Mouse (Mus musculus): ENCODE data around the gene Nin.

The Nin gene

DNA sequence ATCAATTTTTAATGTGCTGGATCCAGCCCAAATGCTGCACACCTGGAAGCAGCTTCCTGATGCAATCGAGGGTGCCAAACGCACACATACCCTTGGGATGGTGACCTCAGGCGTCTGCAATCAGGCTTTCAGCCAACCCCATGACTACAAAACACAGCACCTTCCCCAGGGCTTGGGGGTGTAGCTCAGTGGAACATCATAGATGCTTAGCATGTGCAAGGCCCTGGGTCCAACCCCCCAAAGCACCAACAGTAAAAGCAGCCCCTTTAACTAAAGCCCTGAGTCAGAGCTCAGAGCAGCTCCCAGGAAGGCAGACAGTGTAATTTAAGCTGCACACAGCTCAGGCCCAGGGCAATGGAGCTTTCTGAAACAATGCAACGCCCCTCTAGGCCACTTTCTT lies 9.3 kb downstream of the Nin start:
- ChIA-PET POLR2A (interaction anchor here in 1 of 4 experiments (0.5 to 1.4 kb wide), 4 partner anchors 13 to 1080 kb away, joined by 3 to 4 read pairs (median 4); no protein-coding TSS in a partner anchor), CTCF (interaction anchor here in 1 of 4 experiments (1.0 kb wide), 1 partner anchor 167 kb away, joined by 3 read pairs; no protein-coding TSS in a partner anchor)

DNA sequence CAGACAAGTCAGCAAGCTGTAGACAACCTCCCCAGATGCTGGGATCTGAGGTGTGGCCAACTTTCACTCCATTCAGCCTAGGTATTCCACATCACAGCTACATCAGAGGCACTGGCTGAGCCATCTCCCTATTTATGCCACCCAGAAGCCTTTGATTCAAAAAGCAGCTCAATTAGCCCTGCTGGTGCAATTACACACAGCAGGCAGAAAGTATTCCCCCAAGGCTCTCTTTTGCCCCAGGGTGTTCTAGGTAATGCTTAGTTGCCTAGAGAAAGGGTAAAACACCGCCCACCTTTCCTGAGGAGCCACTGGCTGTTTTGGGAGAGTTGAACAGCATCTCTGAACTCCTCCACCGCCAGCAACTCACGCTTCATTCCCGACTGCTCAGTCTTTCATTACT lies 10.3 kb downstream of the Nin start:
- CTCF ChIA-PET, result interaction anchor here in 1 of 4 experiments (1.0 kb wide), 1 partner anchor 166 kb away, joined by 3 read pairs; no protein-coding TSS in a partner anchor
- POLR2A ChIA-PET, result interaction anchor here in 1 of 4 experiments (1.6 to 2.0 kb wide), 2 partner anchors 7 to 244 kb away, joined by 3 to 7 read pairs; partner anchors contain the start of gene Trim9

DNA sequence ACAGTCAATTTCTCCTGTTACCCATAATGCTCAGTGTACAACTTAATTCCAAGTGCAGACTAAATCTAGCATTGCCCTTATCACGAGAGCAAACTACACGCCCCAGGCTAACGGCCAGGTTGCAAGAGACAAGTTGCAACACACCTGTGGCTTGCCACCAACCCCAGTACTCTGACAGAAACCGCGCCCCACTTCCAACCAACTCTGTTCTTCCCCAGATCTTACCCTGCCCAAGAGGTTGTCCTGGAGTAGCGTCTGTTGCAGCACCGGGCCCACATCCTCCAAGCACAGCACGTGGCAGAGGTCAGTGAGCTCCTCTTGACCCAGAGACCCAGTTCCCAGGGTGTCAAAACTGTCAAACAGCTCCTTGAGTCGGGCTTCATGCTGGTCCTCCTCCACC lies 11.1 kb downstream of the Nin start:
- ChIA-PET POLR2A (interaction anchor here in 2 of 4 experiments (0.6 to 2.0 kb wide), 3 partner anchors 8 to 245 kb away, joined by 3 to 7 read pairs (median 5); partner anchors contain the start of gene Trim9 (in 1 of the 2)), CTCF (no interaction called here)

DNA sequence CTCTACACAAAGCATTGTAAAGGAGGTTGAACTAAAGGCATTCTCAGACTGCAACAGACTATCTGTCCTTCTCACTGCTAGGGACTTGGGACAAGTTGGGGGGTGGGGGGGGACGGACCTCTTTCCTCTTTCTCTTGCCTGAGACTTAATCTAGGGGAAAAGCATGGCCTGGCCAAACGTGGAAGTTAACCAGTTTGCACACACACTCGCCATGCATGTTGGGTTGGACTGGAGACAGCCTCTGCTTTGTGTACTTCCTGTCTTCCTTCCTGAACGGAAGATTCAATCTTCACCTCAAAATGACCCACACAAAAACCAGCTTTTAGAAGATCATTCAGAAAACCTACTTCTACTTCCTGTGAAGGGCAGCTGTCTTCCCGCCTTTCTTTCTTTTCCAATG lies 11.7 kb downstream of the Nin start:
- CTCF ChIA-PET, result no interaction called here
- POLR2A ChIA-PET, result interaction anchor here in 1 of 4 experiments (2.0 kb wide), 1 partner anchor 9 kb away, joined by 7 read pairs; no protein-coding TSS in a partner anchor

DNA sequence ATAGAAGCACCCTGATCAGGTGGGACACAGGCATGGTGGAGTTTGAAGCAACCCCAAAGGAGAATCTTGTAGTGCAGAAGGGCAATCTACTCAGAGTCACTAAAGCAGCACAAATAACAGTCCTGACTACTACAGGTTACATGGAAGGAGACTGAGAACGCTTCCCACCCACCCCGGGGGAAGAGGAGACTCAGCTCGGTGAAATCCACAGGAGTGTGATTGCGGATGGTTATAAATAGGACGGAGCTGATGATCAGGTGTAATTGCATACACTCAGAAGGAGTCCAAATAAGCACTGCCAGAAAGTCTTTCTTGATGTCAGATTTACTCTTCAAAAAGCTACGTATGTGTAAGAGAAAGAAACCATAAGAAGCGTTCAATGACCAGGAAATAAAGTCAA lies 15.6 kb downstream of the Nin start:
- ChIA-PET CTCF (interaction anchor here in 2 of 4 experiments (0.6 to 1.0 kb wide), 3 partner anchors 14 to 31 kb away, joined by 3 to 5 read pairs (median 3); no protein-coding TSS in a partner anchor), POLR2A (interaction anchor here in 2 of 4 experiments (2.2 to 2.3 kb wide), 2 partner anchors 13 kb away, joined by 7 to 8 read pairs; no protein-coding TSS in a partner anchor)

DNA sequence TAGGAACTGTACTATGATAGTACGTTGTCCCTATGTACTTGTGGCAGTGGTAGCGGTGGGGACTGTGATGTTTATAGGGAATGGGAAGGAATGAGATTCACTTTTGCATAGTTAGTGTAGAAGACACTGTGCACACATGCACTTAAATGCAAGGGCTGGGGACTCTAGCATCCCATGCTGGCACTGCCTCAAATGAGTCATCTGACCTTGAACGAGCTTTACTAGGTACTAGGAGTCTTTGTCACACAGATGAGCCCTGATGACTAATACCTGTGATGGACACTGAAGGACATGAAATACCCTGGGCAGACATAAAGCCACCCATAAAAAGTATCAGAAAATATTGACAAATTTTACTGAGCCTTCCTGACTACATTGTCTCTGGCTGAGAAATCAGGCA lies 16.2 kb downstream of the Nin start:
- ChIA-PET CTCF (interaction anchor here in 1 of 4 experiments (1.0 kb wide), 1 partner anchor 32 kb away, joined by 3 read pairs; no protein-coding TSS in a partner anchor), POLR2A (interaction anchor here in 3 of 4 experiments (1.0 to 2.3 kb wide), 3 partner anchors 11 to 14 kb away, joined by 3 to 8 read pairs (median 7); no protein-coding TSS in a partner anchor)

DNA sequence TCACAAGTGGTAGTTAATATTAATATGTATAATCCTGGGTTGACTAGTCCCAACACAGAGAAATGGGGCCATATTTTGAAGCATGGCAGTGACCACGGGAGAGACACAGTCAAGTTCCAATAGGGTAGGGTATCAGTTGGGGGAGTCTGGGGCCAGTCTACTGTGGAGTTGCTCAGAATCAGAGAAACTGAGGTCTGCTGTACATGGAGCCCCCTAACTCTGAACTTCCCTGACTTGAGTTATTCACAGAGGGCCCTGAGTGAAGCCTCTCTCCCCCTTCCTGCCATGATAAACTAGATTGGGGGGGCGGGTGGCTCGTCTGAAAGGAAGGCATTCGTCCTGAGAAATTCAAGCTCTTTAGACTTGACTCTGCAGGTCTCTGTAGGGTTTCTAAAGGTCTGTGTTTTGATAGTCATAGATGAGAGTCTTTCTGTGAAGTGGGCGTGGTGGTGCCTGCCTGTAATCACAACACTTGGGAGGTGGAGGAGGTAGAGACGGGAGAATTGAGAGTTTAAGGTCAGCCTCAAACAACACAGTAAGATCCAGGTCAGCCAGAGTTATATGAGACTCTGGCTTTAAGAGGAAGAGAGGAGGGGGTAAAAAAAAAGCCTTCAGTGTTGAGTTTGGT lies 20.1 kb downstream of the Nin start:
- ChIA-PET CTCF (no interaction called here), POLR2A (interaction anchor here in 1 of 4 experiments (0.7 to 2.0 kb wide), 2 partner anchors 17 to 334 kb away, joined by 3 to 4 read pairs; no protein-coding TSS in a partner anchor)

DNA sequence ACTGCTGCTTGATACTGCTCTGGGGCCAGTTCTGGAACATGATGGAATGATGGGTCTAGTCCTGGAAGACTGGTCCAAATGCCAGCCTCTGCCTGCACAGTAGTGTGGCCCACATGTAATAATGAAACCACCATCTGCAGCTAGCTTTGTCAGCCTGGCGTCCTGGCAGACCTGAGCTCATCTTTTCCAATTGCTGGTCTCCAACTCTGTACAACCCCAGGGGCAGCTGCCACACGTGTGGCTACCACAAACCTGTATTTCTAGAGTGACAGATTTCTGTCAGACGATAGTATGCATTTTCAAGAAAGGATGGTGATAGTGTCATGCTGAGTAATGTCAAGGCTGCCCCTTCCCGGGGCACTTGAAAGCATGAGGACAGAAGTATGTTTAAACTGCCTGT lies 25.2 kb downstream of the Nin start:
- POLR2A ChIA-PET, result no interaction called here
- CTCF ChIA-PET, result no interaction called here

DNA sequence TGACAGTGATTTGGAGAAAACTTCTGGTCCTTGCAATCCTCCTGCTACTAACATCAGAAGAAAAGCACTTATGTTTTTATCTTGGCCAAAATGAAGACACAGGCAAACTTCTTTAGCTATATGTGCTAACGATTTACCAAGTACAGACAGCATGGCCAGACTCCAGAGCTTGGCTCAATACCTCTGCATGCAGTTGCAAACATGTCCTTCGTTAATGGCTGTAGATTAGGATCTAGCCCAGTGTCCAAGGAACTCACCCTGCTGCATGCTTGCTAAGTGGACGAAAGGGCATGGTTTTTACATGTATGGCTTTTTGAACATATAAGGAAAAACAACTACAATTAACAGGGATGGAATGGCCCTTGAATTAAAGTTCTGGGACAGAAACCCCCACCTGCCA lies 28.2 kb downstream of the Nin start:
- CTCF ChIA-PET, result interaction anchor here in 1 of 4 experiments (0.6 kb wide), 1 partner anchor 110 kb away, joined by 5 read pairs; no protein-coding TSS in a partner anchor
- POLR2A ChIA-PET, result interaction anchor here in 2 of 4 experiments (0.9 to 1.0 kb wide), 2 partner anchors 9 to 10 kb away, joined by 3 read pairs; no protein-coding TSS in a partner anchor

DNA sequence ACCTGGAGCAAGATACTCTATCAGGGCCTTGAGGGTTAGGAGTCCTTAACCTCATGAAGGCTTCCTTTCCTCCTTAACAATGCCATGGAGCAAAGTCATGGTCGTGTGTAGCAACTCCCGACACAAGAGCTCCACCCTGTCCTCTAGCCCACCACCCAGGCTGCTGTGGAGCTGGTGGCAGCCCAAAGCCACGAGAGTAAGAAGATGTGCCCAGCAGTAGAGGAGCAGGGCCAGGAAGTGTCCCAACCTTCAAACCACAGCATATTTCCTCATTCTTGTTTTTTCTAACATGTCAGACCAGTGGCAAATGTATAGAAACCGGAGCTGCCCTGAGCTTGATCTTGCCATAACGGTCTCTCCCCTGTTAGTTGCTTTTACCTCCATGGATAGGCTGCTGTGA lies 29.3 kb downstream of the Nin start:
- ChIA-PET CTCF (interaction anchor here in 2 of 4 experiments (0.7 kb wide), 2 partner anchors 22 to 33 kb away, joined by 3 read pairs; no protein-coding TSS in a partner anchor), POLR2A (interaction anchor here in 2 of 4 experiments (0.5 to 0.7 kb wide), 3 partner anchors 52 to 583 kb away, joined by 3 to 5 read pairs (median 4); no protein-coding TSS in a partner anchor)

DNA sequence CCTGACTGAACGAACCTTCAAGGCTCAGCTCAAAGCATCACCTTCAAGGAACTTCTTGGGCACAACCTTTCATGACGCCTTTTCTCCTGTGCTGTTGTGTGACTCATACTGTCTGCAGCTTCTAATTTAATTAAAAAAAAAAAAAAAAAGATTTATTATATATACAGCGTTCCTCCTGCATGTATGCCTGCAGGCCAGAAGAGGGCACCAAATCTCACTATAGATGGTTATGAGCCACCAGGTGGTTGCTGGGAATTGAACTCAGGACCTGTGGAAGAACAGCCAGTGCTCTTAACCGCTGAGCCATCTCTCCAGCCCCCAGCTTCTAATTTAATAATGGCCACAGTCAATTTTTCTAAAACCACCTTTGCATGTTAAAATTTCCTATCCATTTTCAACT lies 29.8 kb downstream of the Nin start:
- ChIA-PET POLR2A (interaction anchor here in 1 of 4 experiments (0.6 kb wide), 1 partner anchor 53 kb away, joined by 3 read pairs; no protein-coding TSS in a partner anchor), CTCF (interaction anchor here (0.5 to 0.7 kb wide), 7 partner anchors 15 to 483 kb away, joined by 3 to 6 read pairs (median 3); no protein-coding TSS in a partner anchor)

DNA sequence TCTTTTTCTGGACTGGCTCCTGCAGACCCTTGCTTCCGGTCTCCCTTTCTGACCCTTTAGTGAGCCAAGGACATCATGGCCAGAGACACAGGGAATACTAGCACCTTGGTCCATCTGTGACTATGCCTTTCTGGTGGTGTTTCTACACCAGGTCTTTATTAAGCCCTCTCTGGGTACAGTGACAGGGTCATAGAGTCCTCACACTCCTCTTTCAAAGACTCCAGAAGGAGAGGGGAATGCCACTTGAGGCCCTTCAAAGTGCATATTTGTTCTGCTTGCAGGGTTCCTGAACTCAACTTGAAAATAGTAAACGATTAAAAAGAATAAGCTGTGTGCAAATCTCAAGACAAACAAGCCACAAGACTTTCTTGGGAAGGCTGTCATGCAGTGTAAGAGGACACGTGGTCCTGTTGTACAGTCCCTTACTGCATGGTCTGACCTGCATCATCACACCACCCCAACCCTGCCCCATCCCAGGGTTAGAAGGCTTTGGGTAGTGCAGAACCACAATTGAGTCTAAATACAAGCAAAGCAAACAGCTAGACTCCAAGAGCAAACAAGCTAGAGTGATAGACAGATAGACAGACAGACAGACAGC lies 30.5 kb downstream of the Nin start:
- POLR2A ChIA-PET, result interaction anchor here in 2 of 4 experiments (0.7 to 1.1 kb wide), 2 partner anchors 13 to 22 kb away, joined by 3 to 5 read pairs; no protein-coding TSS in a partner anchor
- CTCF ChIA-PET, result interaction anchor here (0.5 to 0.7 kb wide), 7 partner anchors 15 to 483 kb away, joined by 3 to 6 read pairs (median 3); no protein-coding TSS in a partner anchor

DNA sequence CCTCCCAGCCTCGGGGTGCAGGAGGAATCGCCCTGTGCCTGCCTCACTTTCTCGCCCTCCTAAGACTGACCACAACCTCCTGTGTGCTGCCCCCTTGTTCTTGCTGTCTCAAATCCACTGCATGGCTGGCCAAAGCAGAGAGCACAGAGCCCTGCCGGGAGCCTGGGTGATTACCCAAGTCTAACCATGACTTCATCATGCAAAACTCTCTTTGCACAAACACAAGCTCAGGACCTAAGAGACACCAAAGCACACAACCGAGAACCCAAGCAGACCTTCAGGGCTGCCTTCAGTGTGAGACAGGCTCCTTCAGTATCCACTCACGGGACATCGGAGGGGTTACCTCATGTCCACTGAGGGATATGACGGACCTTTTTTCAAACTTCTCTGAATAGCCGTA lies 31.0 kb downstream of the Nin start:
- CTCF ChIA-PET, result no interaction called here
- POLR2A ChIA-PET, result interaction anchor here in 1 of 4 experiments (1.1 kb wide), 1 partner anchor 13 kb away, joined by 3 read pairs; no protein-coding TSS in a partner anchor

DNA sequence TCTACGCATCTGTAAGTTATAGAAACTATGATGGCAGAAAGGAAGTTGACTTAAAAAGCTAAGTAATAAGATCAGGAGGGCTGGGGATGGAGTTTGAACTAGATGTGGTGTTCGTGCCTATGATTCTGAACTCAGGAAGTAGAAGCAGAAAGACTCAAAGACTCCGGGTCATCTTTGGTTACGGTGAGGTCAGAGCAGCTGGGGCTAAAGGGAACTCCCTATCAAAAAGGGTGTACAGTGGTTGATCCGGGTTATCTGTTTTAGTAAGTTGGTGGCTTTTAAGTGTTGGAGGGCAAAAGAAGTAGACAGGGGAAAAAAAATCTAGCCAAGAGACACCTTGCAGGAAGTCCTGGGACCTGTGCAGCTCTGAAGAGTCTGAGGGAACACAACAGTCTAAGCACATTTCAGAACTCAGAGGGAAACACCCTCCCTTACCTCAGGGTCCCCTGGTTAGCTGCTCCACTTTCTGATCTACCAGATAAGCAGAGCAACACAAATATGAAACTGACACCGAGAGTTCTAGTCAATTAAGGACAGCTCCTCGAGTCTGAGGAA lies 35.0 kb downstream of the Nin start:
- CTCF ChIA-PET, result no interaction called here
- POLR2A ChIA-PET, result interaction anchor here in 1 of 4 experiments (1.2 kb wide), 1 partner anchor 50 kb away, joined by 7 read pairs; no protein-coding TSS in a partner anchor

DNA sequence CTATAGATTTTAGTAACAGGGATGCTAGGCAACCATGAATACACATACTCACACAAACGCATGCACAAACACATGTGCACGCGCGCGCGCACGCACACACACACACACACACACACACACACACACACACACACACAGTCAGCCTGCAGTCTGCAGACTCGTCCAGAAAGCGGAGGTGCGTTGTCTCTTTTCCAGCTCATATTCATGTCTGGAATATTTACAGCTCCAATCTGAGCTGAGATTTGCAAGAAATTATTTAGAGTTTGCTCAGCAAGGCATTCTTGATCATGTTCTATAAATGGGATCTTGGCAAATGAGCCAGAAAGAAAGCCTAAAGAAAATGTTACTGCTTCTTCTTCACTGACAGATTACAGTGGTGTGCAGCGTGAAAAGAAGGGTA lies 37.0 kb downstream of the Nin start:
- ChIA-PET CTCF (no interaction called here), POLR2A (interaction anchor here in 1 of 4 experiments (0.7 kb wide), 1 partner anchor 9 kb away, joined by 3 read pairs; no protein-coding TSS in a partner anchor)

DNA sequence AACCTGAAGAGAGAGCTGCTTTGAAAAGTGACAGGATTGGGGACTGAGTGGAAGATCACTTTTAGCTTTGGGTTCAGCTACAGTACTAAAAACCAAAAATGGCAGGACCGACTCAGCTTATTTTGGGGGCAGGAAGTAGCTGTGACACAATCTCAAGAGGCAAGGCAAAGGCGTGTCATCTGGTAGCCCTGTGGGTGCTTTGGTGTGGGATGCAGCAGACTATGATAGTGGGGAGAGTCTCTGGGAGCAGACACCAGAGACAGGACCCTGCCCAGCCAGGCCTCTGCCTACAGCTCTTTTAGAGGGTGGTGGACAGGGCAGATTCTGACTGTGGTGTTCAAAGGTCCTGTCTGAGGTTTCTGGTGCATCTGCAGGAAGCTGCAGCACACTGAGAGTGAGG lies 38.5 kb downstream of the Nin start:
- CTCF ChIA-PET, result no interaction called here
- POLR2A ChIA-PET, result interaction anchor here in 1 of 4 experiments (0.6 kb wide), 1 partner anchor 269 kb away, joined by 4 read pairs; no protein-coding TSS in a partner anchor

DNA sequence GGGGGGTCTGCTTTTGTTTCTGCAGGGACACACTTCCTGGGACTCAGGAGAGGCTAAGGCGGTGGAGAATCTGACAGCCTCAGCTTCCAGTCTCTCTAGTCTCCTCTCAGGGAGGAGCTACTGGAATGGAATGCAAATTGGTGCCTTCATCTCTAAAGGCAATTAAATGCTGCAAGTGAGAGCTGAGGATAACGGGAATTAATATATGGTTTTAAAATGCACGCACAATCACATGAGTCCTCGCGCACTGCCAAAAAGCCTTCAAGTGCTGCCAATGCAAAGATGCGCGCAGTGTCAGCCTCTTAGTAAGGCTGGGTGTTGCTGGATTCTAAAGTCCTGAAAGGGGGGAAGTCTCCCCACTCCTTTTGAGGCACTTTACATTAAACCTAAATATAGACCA lies 42.6 kb downstream of the Nin start:
- CTCF ChIA-PET, result interaction anchor here in 1 of 4 experiments (0.6 kb wide), 1 partner anchor 1068 kb away, joined by 7 read pairs; no protein-coding TSS in a partner anchor
- POLR2A ChIA-PET, result interaction anchor here in 1 of 4 experiments (1.1 kb wide), 1 partner anchor 11 kb away, joined by 3 read pairs; no protein-coding TSS in a partner anchor

DNA sequence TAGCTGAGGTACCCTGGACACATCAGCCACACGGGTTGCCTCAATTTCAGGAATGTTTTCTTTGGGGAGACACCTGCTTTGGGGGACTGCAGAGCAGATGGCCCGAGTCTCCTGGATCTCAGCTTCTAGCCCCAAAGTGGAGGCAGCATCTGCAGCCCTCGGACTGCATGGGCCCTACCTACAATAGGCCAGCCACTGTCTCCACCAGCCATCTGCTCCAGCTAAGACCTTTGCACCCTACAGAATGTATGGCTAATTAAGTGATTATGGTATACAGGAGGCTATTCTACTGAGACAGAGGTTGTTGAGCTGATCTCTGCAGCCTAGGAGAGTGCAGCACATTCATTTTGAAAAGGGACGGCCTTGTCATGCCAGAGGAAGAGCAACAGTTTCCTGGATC lies 43.2 kb downstream of the Nin start:
- ChIA-PET CTCF (no interaction called here), POLR2A (interaction anchor here in 1 of 4 experiments (0.6 kb wide), 1 partner anchor 92 kb away, joined by 3 read pairs; no protein-coding TSS in a partner anchor)

Data from embryonic stem cell, embryonic (primary cell).